Mouse (Mus musculus) gastrocnemius, adult 2 months (tissue): ENCODE data around the gene Slc6a16. TPM values are rescaled to one million over a fixed set of nuclear protein-coding genes. Genes with fewer than 3 reads are reported as not detected.
A peak's percentile ranks its signal among the peaks of the same experiment; 100 is the strongest.

Source experiments
- DNase-seq: peaks from one replicate; pipeline ENCODE4 v3.0.0; 2022
- H3K27ac ChIP-seq: fragments of 200-600 bp; 2 replicates; pipeline ENCODE4 v1.8.1; 2022; ENCODE audit warnings: mild to moderate bottlenecking
- H3K4me3 ChIP-seq: fragments of 200-600 bp; 2 replicates; pipeline ENCODE4 v1.8.1; 2022; ENCODE audit warnings: mild to moderate bottlenecking, moderate library complexity
- CTCF ChIP-seq: fragments of 200-600 bp; IDR thresholded peaks from 2 replicates; pipeline ENCODE4 v1.8.1; 2022; ENCODE audit warnings: antibody characterized with exemption, mild to moderate bottlenecking, moderate library complexity
- intact Hi-C: fragments of 180-260 bp; cut with DNase I; formaldehyde crosslinking; loops from one replicate; pipeline ENCODE4 v1.15.1; 2025
- total RNA-seq, 2 experiments: library from RNA; stranded (reverse); gene quantifications; 2 replicates each; pipeline ENCODE4 v1.2.3; 2021

The Slc6a16 gene
- total RNA-seq, 2 experiments from 2014 or later = not detected

DNA sequence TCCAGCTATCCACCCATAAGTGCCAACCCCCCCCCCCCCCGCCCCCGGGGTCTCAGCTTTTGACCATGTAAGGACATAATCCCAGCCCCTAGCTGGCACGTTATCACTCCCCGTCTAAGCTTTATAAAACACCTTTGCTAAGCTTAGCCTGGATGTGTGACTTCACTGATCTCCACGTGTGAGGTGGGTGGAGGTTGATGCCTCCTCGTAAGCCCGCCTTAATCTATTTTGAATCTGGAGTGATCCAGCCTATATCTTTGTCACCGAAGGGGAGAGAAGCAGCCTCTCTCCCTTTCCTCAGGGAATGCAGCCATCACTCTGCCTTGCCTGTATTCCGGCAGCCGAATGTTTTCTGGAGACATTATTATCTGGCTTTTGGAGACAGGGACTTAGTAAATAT, 38.2 kb upstream of the Slc6a16 start:
- intact Hi-C loops = no loop called here
- Histone ChIP-seq H3K4me3 (no peak overlapping the region), H3K27ac (no peak overlapping the region)
- DNase-seq = no peak
- no peak for TF ChIP-seq CTCF

GRCm38 (mm10) chr7:45204380-45205143, 36.3 kb upstream of the Slc6a16 start, which contains the start of gene Ccdc155:
TSS of gene Ccdc155 (minus strand) at chr7:45204892.
- no peak for TF ChIP-seq CTCF
- peak; percentile 90 for DNase-seq
- intact Hi-C loops = no loop called here
- H3K4me3 ChIP-seq = peak within 1 kb of the TSS; percentile 77
- peak within 1 kb of the TSS; percentile 57 for H3K27ac ChIP-seq

- Histone ChIP-seq H3K27ac (no peak overlapping the region), H3K4me3 (no peak overlapping the region)
- intact Hi-C loops = no loop called here
- peak; percentile 13; the same call in 1 of the 2 replicates for TF ChIP-seq CTCF
- DNase-seq = no peak
Observed at GRCm38 (mm10) chr7:45208260-45208659, 32.6 kb upstream of the Slc6a16 start.

DNA sequence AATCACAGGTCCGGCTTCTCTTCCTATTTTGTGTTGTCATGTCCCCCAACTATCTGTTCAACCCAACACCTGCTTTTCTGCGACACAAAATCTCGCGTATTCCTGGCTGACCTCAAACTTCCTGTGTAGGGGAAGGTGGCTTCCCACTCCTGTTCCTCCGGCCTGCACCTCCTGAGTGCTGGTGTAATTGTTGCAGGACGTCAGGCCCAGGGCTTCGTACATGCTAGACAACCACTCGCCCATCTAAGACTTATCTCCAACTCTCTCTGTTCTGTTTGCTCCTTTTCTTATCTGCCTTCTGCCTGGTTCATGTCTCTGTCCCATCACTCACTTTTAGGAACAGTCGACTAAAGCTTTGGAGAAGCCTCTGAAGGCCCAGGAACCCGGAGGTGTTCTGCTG, 29.8 kb upstream of the Slc6a16 start:
- intact Hi-C loops = no loop called here

GRCm38 (mm10) chr7:45211851-45212251, 29.0 kb upstream of the Slc6a16 start, which contains the start of gene Dkkl1:
TSS of gene Dkkl1 (minus strand) at chr7:45212147.
- no peak within 1 kb of the TSS for H3K4me3 ChIP-seq
- no peak for DNase-seq
- no peak within 1 kb of the TSS for H3K27ac ChIP-seq
- intact Hi-C loops = no loop called here
- TF ChIP-seq CTCF = no peak

More for the DNA sequence above, 29.8 kb upstream of the Slc6a16 start:
- TF ChIP-seq CTCF = no peak
- no peak for DNase-seq
- no peak overlapping the region for H3K27ac ChIP-seq
- H3K4me3 ChIP-seq = no peak overlapping the region

GRCm38 (mm10) chr7:45212356-45212755, 28.5 kb upstream of the Slc6a16 start:
- intact Hi-C loops = no loop called here
- no peak overlapping the region for H3K4me3 ChIP-seq
- DNase-seq = no peak
- TF ChIP-seq CTCF = no peak
- H3K27ac ChIP-seq = no peak overlapping the region

- TF ChIP-seq CTCF = no peak
- H3K4me3 ChIP-seq = no peak overlapping the region
- DNase-seq = no peak
- no peak overlapping the region for H3K27ac ChIP-seq
- intact Hi-C loops = no loop called here
Observed at GRCm38 (mm10) chr7:45213708-45214107, 27.2 kb upstream of the Slc6a16 start.

DNA sequence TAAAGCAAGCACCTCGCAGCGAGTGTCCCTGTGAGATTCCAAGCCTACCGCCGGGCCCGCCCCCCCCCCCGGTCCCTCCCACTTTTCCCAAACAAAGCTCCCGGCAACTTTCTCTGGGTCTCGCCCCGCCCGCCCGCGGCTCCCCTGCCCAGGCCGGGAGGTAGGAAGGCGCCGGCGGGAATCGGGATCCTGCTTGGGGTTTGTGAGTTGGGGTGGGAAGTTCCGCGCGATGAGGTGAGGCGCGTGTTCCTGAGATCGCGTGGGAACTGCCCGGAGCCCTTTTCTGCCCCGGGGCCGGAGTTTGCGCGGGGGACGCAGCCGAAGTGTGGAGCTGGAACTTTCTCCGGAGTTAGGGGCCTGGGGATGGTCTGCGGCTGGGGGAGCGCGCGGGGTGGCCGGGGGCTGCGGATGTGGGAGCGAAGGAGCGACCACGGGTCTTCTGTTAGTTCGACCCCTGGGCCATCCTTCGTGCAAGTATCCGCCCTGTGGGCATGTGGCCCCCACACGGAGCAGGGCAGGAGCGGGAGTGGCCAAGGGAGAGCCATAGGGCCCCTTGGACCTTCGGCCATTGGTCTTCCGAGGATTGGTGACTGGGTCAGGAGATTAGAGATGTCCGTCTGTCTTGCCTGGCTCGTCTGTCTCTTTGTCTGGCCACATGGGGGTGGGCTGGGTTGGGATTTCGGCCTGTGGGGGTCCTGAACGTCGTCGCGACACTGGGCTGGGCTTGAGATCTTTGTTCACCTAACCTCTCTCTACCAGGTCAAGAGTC, 25.0 kb upstream of the Slc6a16 start, which contains the start of gene Tead2:
Gene Tead2, plus strand, starts transcription at position 81 of the 769 bp plus-strand sequence.
- TF ChIP-seq CTCF = no peak
- H3K27ac ChIP-seq = peak within 1 kb of the TSS; percentile 76
- intact Hi-C loops = no loop called here
- DNase-seq = peak; percentile 62
- peak within 1 kb of the TSS; percentile 79 for H3K4me3 ChIP-seq

GRCm38 (mm10) chr7:45216442-45217183, 24.3 kb upstream of the Slc6a16 start:
- intact Hi-C loops = no loop called here
- Histone ChIP-seq H3K27ac (peak overlapping the region; percentile 76), H3K4me3 (peak overlapping the region; percentile 79)
- DNase-seq = peak; percentile 65
- TF ChIP-seq CTCF = no peak

GRCm38 (mm10) chr7:45221680-45222079, 19.2 kb upstream of the Slc6a16 start:
- Histone ChIP-seq H3K4me3 (no peak overlapping the region), H3K27ac (no peak overlapping the region)
- intact Hi-C loops = no loop called here
- no peak for DNase-seq
- no peak for TF ChIP-seq CTCF

DNA sequence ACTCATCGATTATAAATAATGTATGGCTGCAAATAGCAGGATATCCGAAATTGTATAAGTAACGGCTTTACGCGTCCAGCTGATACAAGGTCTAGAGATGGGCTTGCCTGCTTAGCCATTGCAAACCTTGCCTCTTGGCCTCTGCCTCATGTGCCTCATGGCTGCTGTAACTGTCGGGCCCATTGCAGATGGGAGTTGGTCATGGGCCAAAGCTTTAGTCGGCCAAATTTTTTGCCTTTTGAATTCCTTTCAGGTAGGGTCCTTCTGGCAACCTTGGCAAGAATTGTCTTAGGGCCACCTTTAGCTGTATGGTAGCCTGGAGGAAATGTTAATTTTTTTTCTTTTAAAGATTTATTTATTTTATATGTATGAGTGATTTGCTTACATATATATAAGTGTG, 16.1 kb upstream of the Slc6a16 start:
- Histone ChIP-seq H3K4me3 (no peak overlapping the region), H3K27ac (no peak overlapping the region)
- no peak for TF ChIP-seq CTCF
- DNase-seq = no peak
- intact Hi-C loops = no loop called here

- DNase-seq = no peak
- no peak for TF ChIP-seq CTCF
- H3K27ac ChIP-seq = no peak overlapping the region
- intact Hi-C loops = no loop called here
- no peak overlapping the region for H3K4me3 ChIP-seq
Observed at GRCm38 (mm10) chr7:45226421-45226820, 14.5 kb upstream of the Slc6a16 start.
